8 mouse cellular contexts compared by ENCODE assay signal in the genomic region with DNA sequence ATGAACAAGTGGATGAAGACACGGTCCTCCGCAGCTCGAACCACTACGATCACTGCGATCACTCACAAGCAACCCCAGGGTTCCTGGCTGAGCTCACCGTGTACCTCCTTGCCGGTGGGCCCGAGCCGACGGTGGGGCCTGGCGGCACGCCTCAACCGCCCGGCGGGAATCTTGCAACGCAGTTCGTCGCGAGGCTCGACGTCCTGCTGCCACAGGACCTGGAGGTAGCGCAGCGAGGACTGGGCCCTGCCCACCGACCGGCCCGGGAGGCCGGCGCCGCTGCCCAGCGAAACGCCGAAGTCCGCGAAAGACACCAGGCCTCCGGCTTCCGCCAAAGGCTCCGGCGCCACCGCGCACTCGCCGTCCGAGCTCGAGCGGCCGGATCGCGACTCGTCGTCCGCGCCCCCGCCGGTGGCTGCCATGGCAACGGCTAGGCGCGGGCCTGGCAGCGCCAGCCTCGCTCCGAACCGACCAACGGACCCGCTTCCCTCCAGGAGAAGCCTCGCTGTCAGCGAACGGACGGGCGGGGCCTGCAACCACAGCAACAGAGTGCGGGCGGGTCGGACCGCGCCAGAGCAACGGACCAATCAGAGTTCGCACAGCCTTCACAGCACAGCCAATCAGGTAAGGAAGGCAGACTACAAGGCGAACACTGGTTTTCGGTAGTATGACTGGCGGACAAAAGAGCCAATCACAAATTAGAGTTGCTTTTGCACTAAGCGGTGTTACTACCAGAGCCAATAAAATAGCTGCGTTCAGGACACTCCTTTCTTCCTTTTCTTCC. TPM values are rescaled to one million over a fixed set of nuclear protein-coding genes. Genes with fewer than 3 reads are reported as not detected.
DNase-seq lines count a peak whose midpoint lies in the region; ATAC-seq and TF ChIP-seq lines count a peak whose summit lies in the region.

A gene (minus strand): TSS at position 518 of the 784 bp plus-strand sequence.

- no peak for TF ChIP-seq CTCF in E14TG2a.4 (conservative IDR thresholded peaks at IDR 0.05; ENCODE audit: low read length)
- no peak for TF ChIP-seq CTCF in heart, postnatal 0 days (IDR thresholded peaks at IDR 0.05; ENCODE audit: low read depth)
- no peak for TF ChIP-seq CTCF in testis, adult 2 months (IDR thresholded peaks at IDR 0.05; ENCODE audit: control insufficient read depth, insufficient read depth, insufficient replicate concordance, low read depth, low read length)

- no peak; the same call in 1 of the 2 replicates for TF ChIP-seq EP300 in heart, postnatal 0 days (IDR thresholded peaks at IDR 0.05; ENCODE audit: low read depth)

- H3K27ac ChIP-seq in forebrain, embryonic 12.5 days = peak within 1 kb of the TSS; percentile 85
- H3K27ac ChIP-seq in heart, postnatal 0 days (ENCODE audit: low read depth) = peak within 1 kb of the TSS; percentile 74
- peak within 1 kb of the TSS; percentile 93 for H3K27ac ChIP-seq in liver, embryonic 16.5 days (ENCODE audit: low read length)
- H3K27ac ChIP-seq in neural tube, embryonic 13.5 days (replicated peaks) = peak within 1 kb of the TSS; percentile 86
- H3K27ac ChIP-seq in testis, adult 2 months (ENCODE audit: control insufficient read depth, insufficient read depth, low read depth, low read length) = peak within 1 kb of the TSS; percentile 94

- peak within 1 kb of the TSS; percentile 93 for H3K9ac ChIP-seq in forebrain, embryonic 12.5 days
- peak within 1 kb of the TSS; percentile 80 for H3K9ac ChIP-seq in heart, postnatal 0 days (replicated peaks; ENCODE audit: low read depth, low read length)
- peak within 1 kb of the TSS; percentile 90 for H3K9ac ChIP-seq in liver, embryonic 16.5 days (ENCODE audit: low read depth, low read length)
- peak within 1 kb of the TSS; percentile 84 for H3K9ac ChIP-seq in neural tube, embryonic 13.5 days

- peak; percentile 99 for DNase-seq in c-Kit-positive CD71-positive TER-119-positive erythroid progenitor cells, embryonic 14.5 days (ENCODE audit: low spot score)
- peak; percentile 100 for DNase-seq in heart, postnatal 0 days (ENCODE audit: low spot score)
- DNase-seq in kidney, postnatal 4 days = peak; percentile 96 to 98

- peaks cover 36% of the 10 kb centered on the region for H3K36me3 ChIP-seq in E14TG2a.4 (ENCODE audit: insufficient read depth, low read length)
- peaks cover 34% of the 10 kb centered on the region for H3K36me3 ChIP-seq in forebrain, embryonic 12.5 days (replicated peaks)
- peaks cover 34% of the 10 kb centered on the region for H3K36me3 ChIP-seq in heart, postnatal 0 days (replicated peaks; ENCODE audit: control insufficient read depth, insufficient read depth, low read length)
- peaks cover 34% of the 10 kb centered on the region for H3K36me3 ChIP-seq in liver, embryonic 16.5 days (ENCODE audit: control insufficient read depth, insufficient read depth)
- peaks cover 36% of the 10 kb centered on the region for H3K36me3 ChIP-seq in neural tube, embryonic 13.5 days
- H3K36me3 ChIP-seq in testis, adult 2 months (ENCODE audit: control insufficient read depth, insufficient read depth, low read length) = peaks cover 2% of the 10 kb centered on the region

- WGBS in forebrain, embryonic 12.5 days = under 1% methylated on average over 80 of the region's 80 CpGs
- WGBS in heart, postnatal 0 days = under 1% methylated on average over 76 of the region's 80 CpGs
- WGBS in liver, embryonic 16.5 days (ENCODE audit: insufficient replicate concordance) = under 1% methylated on average over 80 of the region's 80 CpGs
- WGBS in neural tube, embryonic 13.5 days = under 1% methylated on average over 80 of the region's 80 CpGs

- H3K4me2 ChIP-seq in forebrain, embryonic 12.5 days = peak within 1 kb of the TSS; percentile 71
- H3K4me2 ChIP-seq in heart, postnatal 0 days (ENCODE audit: low read depth, low read length) = peak within 1 kb of the TSS; percentile 91
- peak within 1 kb of the TSS; percentile 78 for H3K4me2 ChIP-seq in liver, embryonic 16.5 days (ENCODE audit: low read depth, low read length)
- H3K4me2 ChIP-seq in neural tube, embryonic 13.5 days = peak within 1 kb of the TSS; percentile 84

- peak; percentile 82 for TF ChIP-seq POLR2A in testis, adult 2 months (IDR thresholded peaks at IDR 0.05; ENCODE audit: control insufficient read depth, low read depth, low read length)

- peaks cover 53% of the 10 kb centered on the region for H3K4me1 ChIP-seq in E14TG2a.4 (replicated peaks; ENCODE audit: low read depth, low read length)
- peaks cover 19% of the 10 kb centered on the region for H3K4me1 ChIP-seq in forebrain, embryonic 12.5 days
- peaks cover 13% of the 10 kb centered on the region; the same call in 1 of the 2 replicates for H3K4me1 ChIP-seq in heart, postnatal 0 days (ENCODE audit: control insufficient read depth, insufficient read depth)
- peaks cover 66% of the 10 kb centered on the region for H3K4me1 ChIP-seq in liver, embryonic 16.5 days (ENCODE audit: control insufficient read depth, low read depth, low read length)
- H3K4me1 ChIP-seq in neural tube, embryonic 13.5 days (replicated peaks) = peaks cover 25% of the 10 kb centered on the region
- H3K4me1 ChIP-seq in testis, adult 2 months (ENCODE audit: control insufficient read depth, insufficient read depth, low read length) = peaks cover 18% of the 10 kb centered on the region

- H3K9me3 ChIP-seq in E14TG2a.4 (ENCODE audit: low read length) = no peaks in the 10 kb centered on the region
- H3K9me3 ChIP-seq in forebrain, embryonic 12.5 days = no peaks in the 10 kb centered on the region
- H3K9me3 ChIP-seq in heart, postnatal 0 days (replicated peaks; ENCODE audit: control insufficient read depth, low read length) = no peaks in the 10 kb centered on the region
- no peaks in the 10 kb centered on the region for H3K9me3 ChIP-seq in liver, embryonic 16.5 days (replicated peaks; ENCODE audit: control insufficient read depth, low read length)
- H3K9me3 ChIP-seq in neural tube, embryonic 13.5 days = no peaks in the 10 kb centered on the region

- ATAC-seq in forebrain, embryonic 12.5 days (ENCODE audit: low FRiP score) = peak; percentile 100
- ATAC-seq in heart, postnatal 0 days (ENCODE audit: insufficient read depth, low read depth) = peak; percentile 99
- peak; percentile 97 for ATAC-seq in liver, embryonic 16.5 days (ENCODE audit: low read depth)
- ATAC-seq in neural tube, embryonic 13.5 days (ENCODE audit: low read depth) = peak; percentile 100

- H3K27me3 ChIP-seq in E14TG2a.4 (ENCODE audit: insufficient read depth, low read length) = no peaks in the 10 kb centered on the region
- no peaks in the 10 kb centered on the region for H3K27me3 ChIP-seq in forebrain, embryonic 12.5 days
- no peaks in the 10 kb centered on the region for H3K27me3 ChIP-seq in heart, postnatal 0 days (ENCODE audit: control insufficient read depth, insufficient read depth, low read length)
- H3K27me3 ChIP-seq in liver, embryonic 16.5 days (ENCODE audit: control insufficient read depth, insufficient read depth, low read depth, low read length) = no peaks in the 10 kb centered on the region
- H3K27me3 ChIP-seq in neural tube, embryonic 13.5 days = no peaks in the 10 kb centered on the region
- H3K27me3 ChIP-seq in testis, adult 2 months (ENCODE audit: control insufficient read depth, insufficient read depth, low read length) = no peaks in the 10 kb centered on the region

- peak within 1 kb of the TSS; percentile 96 for H3K4me3 ChIP-seq in E14TG2a.4 (replicated peaks; ENCODE audit: low read length)
- H3K4me3 ChIP-seq in forebrain, embryonic 12.5 days (replicated peaks) = peak within 1 kb of the TSS; percentile 87
- peak within 1 kb of the TSS; percentile 70 for H3K4me3 ChIP-seq in heart, postnatal 0 days (ENCODE audit: low read depth, low read length)
- H3K4me3 ChIP-seq in liver, embryonic 16.5 days (ENCODE audit: low read depth, low read length) = peak within 1 kb of the TSS; percentile 92
- H3K4me3 ChIP-seq in neural tube, embryonic 13.5 days = peak within 1 kb of the TSS; percentile 93
- H3K4me3 ChIP-seq in testis, adult 2 months (ENCODE audit: control insufficient read depth, low read depth, low read length) = peak within 1 kb of the TSS; percentile 88

RNA-seq across cellular contexts. Expression of the gene that starts here (rescaled TPM):
- 59.5 and 60.0 TPM in 2 replicates for polyA plus RNA-seq in forebrain, embryonic 12.5 days (2016; fragmentation: Nextera tagmentation; extraction: Ambion mirVana)
- total RNA-seq in heart, postnatal 0 days (2014; rRNA removed; ENCODE audit: low replicate concordance) = 20.9 and 27.1 TPM in 2 replicates
- 14.1 and 15.6 TPM in 2 replicates for polyA plus RNA-seq in heart, postnatal 0 days (2015; fragmentation: Nextera tagmentation; extraction: Ambion mirVana)
- polyA plus RNA-seq in liver, embryonic 16.5 days (2015; fragmentation: Nextera tagmentation; extraction: Ambion mirVana) = 36.7 and 40.9 TPM in 2 replicates
- polyA plus RNA-seq in neural tube, embryonic 13.5 days (2015; fragmentation: Nextera tagmentation; extraction: Ambion mirVana) = 46.5 and 52.9 TPM in 2 replicates
- 292 and 336 TPM in 2 replicates for polyA plus RNA-seq in testis, adult 2 months (2012; rRNA removed)

Comparison
In these comparisons a context has a peak if more than half of its experiments do, and no peak if none do; other contexts are left out.
1. Peak in every context shown above with its lines: DNase-seq, ATAC-seq, H3K4me3 ChIP-seq and H3K27ac ChIP-seq.